Mouse (Mus musculus) ovary, postnatal 14 days (tissue): ENCODE data around the gene Atg16l2.

Source experiments
- DNase-seq: peaks from one replicate; pipeline ENCODE4 v3.0.0; 2022; ENCODE audit warnings: low spot score

Atg16l2 gene

GRCm38 (mm10) chr7:101216724-101217123, 85.3 kb downstream of the Atg16l2 start:
- DNase-seq: no peak

- no peak for DNase-seq
These were observed 88.4 kb downstream of the Atg16l2 start for GRCm38 (mm10) chr7:101213515-101214263.
